Mouse (Mus musculus): ENCODE measurements around the gene Evi5.
"Not testable (repeated sequence)": the region's sequence is repeated elsewhere in the genome, so short reads cannot be mapped to it uniquely, and the experiment has no call there.

Gene Evi5

DNA sequence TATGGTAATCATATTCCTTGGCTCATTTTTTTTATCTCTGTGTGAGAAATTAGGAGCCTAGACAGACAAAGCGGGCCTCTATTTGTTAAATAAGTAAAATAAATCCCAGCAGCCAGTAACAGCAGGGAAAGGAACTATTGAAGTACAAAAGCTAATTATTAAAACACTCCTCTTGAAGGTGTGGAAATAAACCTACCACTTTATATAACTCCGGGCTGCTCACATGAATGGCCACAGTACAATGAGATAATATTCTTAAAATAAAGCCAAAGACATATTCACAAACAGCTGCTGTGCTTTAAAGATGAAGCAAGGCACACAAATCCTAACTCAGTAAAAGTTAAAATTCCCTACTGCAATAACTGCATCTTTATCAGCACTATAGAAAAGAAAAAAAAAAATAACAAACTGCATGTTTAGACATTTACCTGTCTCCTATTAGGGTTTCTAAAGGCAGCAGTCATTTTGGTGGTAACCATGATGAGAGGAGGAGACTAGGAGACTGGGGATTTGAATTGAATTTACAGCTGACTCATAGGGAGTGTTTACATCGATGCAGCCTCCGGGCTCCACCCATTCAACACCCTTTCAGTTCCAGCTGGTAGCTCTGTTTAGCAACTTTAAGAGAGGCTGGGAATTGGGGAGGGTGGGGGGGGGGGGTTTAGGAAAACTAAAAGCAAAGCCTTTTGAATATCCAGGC lies at the start of gene Evi5:
Evi5 (minus strand) TSS at position 547 of the 700 bp plus-strand sequence.
- no peak for DNase-seq (ENCODE audit: low spot score in 2 of 2)

- no peak for DNase-seq (ENCODE audit: low spot score in 2 of 2)
Measured at GRCm38 (mm10) chr5:107924564-107924963, 49.7 kb upstream of the Evi5 start.

GRCm38 (mm10) chr5:107922836-107923235 lies 47.9 kb upstream of the Evi5 start:
- DNase-seq (ENCODE audit: low spot score in 2 of 2): no peak

- peak in 1 of 2 experiments; percentile 66 for DNase-seq (ENCODE audit: low spot score in 2 of 2)
Measured at GRCm38 (mm10) chr5:107921400-107922252, 46.7 kb upstream of the Evi5 start.

GRCm38 (mm10) chr5:107915280-107915679 lies 40.4 kb upstream of the Evi5 start:
- no peak for DNase-seq (ENCODE audit: low spot score in 2 of 2)

DNA sequence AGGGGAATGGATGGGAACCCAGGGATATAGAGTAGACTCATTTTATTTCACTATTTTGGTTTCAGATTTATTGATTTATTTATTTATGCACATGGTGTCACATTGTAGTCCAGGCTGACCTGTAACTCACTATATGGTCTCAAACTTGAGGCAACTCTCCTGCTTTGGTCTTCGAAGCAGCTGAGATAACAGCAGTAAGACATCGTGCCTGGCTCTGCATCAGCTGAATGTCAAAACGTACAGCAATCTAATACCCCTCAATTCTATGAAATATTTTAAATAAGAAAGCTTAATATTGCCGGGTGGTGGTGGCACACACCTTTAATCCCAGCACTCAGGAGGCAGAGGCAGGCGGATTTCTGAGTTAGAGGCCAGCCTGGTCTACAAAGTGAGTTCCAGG lies 36.1 kb upstream of the Evi5 start:
- no peak for DNase-seq (ENCODE audit: low spot score in 2 of 2)

GRCm38 (mm10) chr5:107910084-107910616 lies 35.2 kb upstream of the Evi5 start:
- DNase-seq (ENCODE audit: low spot score in 2 of 2): no peak

GRCm38 (mm10) chr5:107909668-107910067 lies 34.8 kb upstream of the Evi5 start:
- no peak for DNase-seq (ENCODE audit: low spot score in 2 of 2)

DNA sequence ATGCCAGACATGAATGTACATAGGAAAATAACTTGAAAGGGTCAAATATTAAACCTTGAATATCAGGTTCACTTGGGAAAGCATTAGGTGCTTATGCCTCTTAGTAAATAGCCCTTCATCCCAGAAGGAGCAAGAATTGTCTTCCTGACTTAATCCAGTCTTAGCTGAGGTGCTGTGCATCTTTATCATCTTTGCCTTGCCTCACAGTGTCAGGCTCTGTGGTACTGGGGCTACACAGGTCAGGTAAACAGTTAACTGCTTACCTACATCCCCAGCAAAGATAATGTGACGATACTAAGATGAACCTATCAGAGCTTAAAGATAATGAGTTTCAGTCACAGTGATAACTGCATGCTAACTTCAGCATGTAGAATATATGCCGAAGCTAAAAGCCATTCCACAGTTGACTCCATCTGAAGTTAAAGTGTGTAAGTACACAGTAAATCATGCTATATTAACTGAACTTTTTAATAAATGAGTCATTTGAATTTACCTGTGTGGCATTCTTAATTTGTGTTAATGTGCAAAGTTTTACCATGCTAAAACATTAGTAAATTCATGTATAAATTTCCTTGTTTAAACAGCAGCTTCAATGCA lies 33.7 kb upstream of the Evi5 start:
- no peak for DNase-seq (ENCODE audit: low spot score in 2 of 2)

DNA sequence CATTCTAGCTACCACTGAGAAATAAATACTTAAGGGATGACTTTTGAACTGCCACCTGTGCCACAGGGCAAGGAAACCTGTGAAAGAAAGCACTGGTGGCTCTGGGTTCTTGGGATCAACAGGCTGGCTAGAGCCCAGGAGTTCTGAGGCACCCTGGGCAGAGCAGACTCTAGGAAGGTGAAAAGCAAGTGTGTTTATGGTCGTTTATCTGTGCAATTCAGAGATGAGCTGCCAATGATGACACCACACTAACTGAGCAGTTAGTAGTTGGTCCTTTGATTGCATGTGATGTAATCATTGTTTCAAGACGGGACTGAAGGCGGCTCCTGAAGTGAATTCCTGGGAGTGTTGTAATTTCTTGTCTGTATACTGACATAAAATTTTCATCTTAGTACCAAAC lies 29.4 kb upstream of the Evi5 start:
- no peak for DNase-seq (ENCODE audit: low spot score in 2 of 2)

GRCm38 (mm10) chr5:107901014-107901615 lies 26.2 kb upstream of the Evi5 start:
- DNase-seq (ENCODE audit: low spot score in 2 of 2): no peak

DNA sequence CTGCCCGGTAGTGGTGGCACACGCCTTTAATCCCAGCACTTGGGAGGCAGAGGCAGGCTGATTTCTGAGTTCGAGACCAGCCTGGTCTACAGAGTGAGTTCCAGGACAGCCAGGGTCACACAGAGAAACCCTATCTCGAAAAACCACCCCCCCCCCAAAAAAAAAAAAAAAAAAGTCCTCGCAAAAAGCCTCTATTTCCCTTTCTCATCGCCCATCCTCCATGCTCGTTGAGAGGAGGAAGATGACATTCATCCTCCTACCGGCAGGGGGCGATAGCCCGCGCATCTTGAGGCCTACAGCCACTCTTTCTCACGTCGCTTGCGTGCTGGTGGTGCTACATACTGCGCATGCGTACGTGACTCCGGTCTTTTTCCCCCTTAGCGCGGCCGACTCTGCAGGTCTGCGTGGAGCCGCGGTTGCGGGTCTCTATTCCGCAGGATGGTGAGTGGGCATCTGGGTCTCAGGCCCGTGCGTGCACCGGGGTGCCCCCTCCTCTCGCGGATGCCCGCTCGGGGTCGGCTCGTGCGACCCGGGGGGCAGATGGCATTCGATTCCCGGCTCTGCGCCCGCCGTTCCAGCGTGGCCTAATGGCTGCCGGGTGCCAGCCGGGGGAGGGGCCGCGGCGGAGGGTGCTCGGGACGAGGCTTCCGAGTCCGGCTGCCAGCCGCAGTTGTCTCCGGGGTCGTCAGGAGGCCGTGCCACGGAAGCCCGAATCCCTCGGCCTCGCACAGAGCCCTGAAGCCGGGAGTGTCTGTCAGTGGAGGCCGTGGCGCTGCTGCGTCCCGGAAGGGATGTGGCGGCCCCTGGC lies 25.5 kb upstream of the Evi5 start, which contains the start of gene Rpl5:
Rpl5 (plus strand) TSS at position 297 of the 808 bp plus-strand sequence.
- peak; percentile 96 to 97 for DNase-seq (ENCODE audit: low spot score in 2 of 2)

GRCm38 (mm10) chr5:107896265-107896664 lies 21.4 kb upstream of the Evi5 start:
- DNase-seq (ENCODE audit: low spot score in 2 of 2): peak in 1 of 2 experiments; percentile 33

DNA sequence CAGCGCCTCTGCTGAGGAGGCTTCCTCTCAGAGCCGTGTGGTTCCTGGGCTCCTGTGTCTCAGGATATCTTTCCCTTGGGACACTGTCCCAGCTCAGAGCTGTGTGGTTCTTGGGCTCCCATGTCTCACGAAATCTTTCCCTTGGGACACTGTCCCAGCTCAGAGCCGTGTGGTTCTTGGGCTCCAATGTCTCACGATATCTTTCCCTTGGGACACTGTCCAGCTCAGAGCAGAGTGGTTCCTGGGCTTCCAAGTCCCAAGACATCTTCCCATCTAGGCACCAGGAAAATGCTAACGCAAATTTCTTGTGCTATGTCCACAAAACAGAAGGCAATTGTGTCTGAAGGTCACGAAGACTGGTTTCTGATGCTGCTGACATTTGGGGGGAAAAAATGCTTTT lies 19.8 kb upstream of the Evi5 start:
- DNase-seq (ENCODE audit: low spot score in 2 of 2): no peak

- DNase-seq (ENCODE audit: low spot score in 2 of 2): not testable (repeated sequence)
Measured at GRCm38 (mm10) chr5:107891515-107891914, 16.6 kb upstream of the Evi5 start.

DNA sequence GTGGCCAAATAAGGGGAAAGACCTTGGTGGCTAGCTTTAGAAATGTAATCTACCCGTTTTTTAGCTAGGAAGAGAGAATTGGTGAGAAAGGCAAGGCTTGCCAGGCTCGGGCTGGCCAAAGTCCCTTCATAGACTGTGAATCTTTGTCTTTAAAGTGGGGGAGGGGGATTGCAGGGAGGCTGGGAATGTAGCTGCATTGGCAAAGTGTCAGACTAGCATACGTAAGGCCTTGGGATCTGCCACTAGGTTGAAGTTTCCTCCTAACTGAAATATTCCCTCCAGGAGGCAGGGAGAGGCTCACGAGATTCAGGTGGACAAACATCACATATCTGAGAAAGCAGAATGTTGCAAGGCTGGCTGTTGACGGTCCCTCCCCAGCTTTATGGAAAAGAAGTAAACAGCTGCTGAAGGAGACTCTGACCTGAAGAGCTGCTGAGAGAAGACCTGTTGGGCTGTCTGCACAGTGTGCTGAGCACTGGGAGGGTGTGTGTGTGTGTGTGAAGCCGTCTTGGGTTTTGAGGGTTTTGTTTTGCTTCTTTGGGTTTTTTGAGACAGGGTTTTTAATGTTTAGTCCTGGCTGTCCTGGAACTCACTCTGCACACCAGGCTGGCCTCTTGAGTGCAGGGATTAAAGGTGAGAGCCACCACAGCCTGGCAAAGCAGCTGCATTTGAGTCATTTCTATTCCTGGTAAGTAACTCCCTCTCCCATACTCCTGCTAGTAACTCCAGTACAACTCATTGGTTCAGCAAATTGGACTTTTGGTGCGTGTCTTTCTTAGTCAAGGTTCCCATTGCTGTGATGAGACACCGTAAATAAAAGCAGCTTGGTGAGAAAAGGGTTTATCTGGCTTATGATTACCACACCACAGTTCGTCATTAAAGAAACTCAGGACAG lies 15.3 kb upstream of the Evi5 start:
- DNase-seq (ENCODE audit: low spot score in 2 of 2): no peak

- DNase-seq (ENCODE audit: low spot score in 2 of 2): no peak
Measured at GRCm38 (mm10) chr5:107880710-107881109, 5.8 kb upstream of the Evi5 start.

DNA sequence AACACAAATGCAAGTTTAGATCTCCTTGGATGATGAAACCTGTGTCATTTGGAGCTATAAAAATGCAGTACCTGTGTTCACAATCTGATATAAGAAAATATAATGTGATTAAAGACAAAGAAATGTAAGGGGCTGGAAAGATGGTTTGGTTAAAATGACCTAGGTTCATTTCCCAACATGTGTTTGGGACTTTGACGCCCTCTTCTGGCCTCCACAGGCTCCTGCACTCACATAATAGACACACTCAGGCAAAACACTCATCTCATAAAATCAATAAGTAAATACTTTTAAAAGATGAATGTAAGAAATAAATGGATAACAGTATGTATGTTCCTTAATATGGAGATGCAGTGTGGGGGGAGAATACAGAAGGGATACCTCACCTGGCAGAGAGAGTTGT lies 2.1 kb upstream of the Evi5 start:
- DNase-seq (ENCODE audit: low spot score in 2 of 2): no peak

GRCm38 (mm10) chr5:107875261-107875611 lies 329 bp upstream of the Evi5 start:
- DNase-seq (ENCODE audit: low spot score in 2 of 2): no peak

- peak; percentile 41 to 52 for DNase-seq (ENCODE audit: low spot score in 2 of 2)
Measured at GRCm38 (mm10) chr5:107873886-107874302, 1.0 kb downstream of the Evi5 start.

Measured in frontal cortex, postnatal 36 days (tissue).